Mouse (Mus musculus) olfactory bulb, adult 2 months (tissue): ENCODE results near the gene Stil.

Experiments used
- CTCF ChIP-seq: fragments of 200-500 bp; IDR thresholded peaks from 2 replicates; pipeline ENCODE4 v1.5.1; 2012; ENCODE audit warnings: low read depth, mild to moderate bottlenecking, low read length, moderate library complexity; ENCODE audit not compliant: insufficient read depth
- POLR2A ChIP-seq: fragments of 200-500 bp; IDR thresholded peaks from 2 replicates; pipeline ENCODE4 v1.6.1; 2012; ENCODE audit warnings: mild to moderate bottlenecking, low read depth, low read length, moderate library complexity; ENCODE audit not compliant: insufficient read depth

DNA sequence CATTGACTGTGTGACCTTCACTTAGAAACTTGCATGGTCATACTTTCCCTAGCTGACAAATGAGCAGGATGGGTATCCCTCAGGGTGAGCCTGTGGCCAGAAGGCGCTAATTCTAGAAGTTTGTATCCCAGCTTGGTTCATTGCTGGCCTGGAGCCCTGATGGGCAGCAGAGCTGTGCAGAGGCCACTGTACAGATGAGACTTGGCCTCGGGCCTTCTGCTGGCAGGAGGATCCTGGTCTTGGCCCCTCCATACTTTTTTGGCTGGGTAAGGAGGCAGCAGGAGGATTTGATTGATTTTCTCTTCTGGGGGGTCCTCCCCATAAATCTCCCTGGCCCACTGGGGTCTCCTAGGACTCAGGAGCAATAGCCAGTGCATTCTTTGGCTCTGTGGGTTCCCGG is 83.1 kb downstream of the Stil start:
- no peak for TF ChIP-seq POLR2A
- TF ChIP-seq CTCF, result no peak
